Mouse (Mus musculus) cortical plate, adult 2 months (tissue): ENCODE measurements at regions not wholly inside any gene's neighbourhood (a gene's known extent, or its start where the extent isn't known, plus 50 kb on each side); places are given as distances from the start of the nearest gene placed in this dataset.

Experiments used
- CTCF ChIP-seq: fragments of 200-500 bp; IDR thresholded peaks from 2 replicates; pipeline ENCODE4 v1.5.1; 2011; ENCODE audit warnings: mild to moderate bottlenecking, control low read depth, low read length; ENCODE audit not compliant: insufficient read depth; ENCODE audit errors: extremely low read depth
- POLR2A ChIP-seq: fragments of 200-500 bp; IDR thresholded peaks from 2 replicates; pipeline ENCODE4 v1.6.1; 2011; ENCODE audit warnings: mild to moderate bottlenecking, low read length, control low read depth; ENCODE audit not compliant: insufficient read depth; ENCODE audit errors: extremely low read depth

DNA sequence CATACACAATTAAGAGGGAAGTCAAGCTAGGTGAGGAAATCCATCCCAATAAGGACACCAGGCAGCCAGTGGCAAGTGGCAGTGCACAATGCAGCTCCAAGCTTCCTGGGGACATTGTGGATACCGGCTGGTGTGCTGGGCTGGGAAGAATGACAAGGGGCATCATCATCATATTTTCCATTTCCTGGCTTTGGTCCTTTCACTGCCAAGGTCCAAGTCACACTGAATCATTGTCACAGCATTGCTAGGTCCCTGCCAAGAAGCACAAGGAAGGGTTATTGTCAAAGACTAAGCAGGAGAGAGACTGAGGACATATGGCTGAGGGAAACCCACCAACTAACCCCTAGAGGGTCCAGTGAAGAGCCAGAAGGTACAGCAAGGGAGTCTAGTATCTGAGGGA is 1723.8 kb upstream of the Gm6569 start:
- TF ChIP-seq CTCF (no peak), POLR2A (no peak)
